In genomic region chr4:76450351-76451018, GRCm38 (mm10) we compare ENCODE assay signal across 8 mouse cellular contexts.
DNase-seq lines count a peak whose midpoint lies in the region; ATAC-seq lines count a peak whose summit lies in the region.

No protein-coding gene starts in this region.

- H3K4me2 ChIP-seq in hindbrain, embryonic 16.5 days (ENCODE audit: low read length) = peak overlapping the region; percentile 82
- H3K4me2 ChIP-seq in limb, embryonic 15.5 days = peak overlapping the region; percentile 75
- peak overlapping the region; percentile 68 for H3K4me2 ChIP-seq in midbrain, embryonic 16.5 days (ENCODE audit: low read length)

- H3K4me3 ChIP-seq in hindbrain, embryonic 16.5 days (ENCODE audit: low read length) = peak overlapping the region; percentile 98
- peak overlapping the region; percentile 90 for H3K4me3 ChIP-seq in limb, embryonic 15.5 days
- H3K4me3 ChIP-seq in midbrain, embryonic 16.5 days (ENCODE audit: low read depth, low read length) = peak overlapping the region; percentile 92

- no peaks in the 10 kb centered on the region for H3K9me3 ChIP-seq in hindbrain, embryonic 16.5 days (ENCODE audit: control insufficient read depth, low read length)
- no peaks in the 10 kb centered on the region for H3K9me3 ChIP-seq in limb, embryonic 15.5 days
- H3K9me3 ChIP-seq in midbrain, embryonic 16.5 days (replicated peaks; ENCODE audit: control insufficient read depth, low read length, poor library complexity, severe bottlenecking) = no peaks in the 10 kb centered on the region

- peak; percentile 80 for ATAC-seq in hindbrain, embryonic 16.5 days
- peak; percentile 75 for ATAC-seq in limb, embryonic 15.5 days (ENCODE audit: insufficient number of reproducible peaks, low FRiP score, low TSS enrichment, low read depth)
- peak; percentile 86 for ATAC-seq in midbrain, embryonic 16.5 days

- H3K27me3 ChIP-seq in hindbrain, embryonic 16.5 days (replicated peaks; ENCODE audit: control insufficient read depth, insufficient read depth, low read length) = no peaks in the 10 kb centered on the region
- H3K27me3 ChIP-seq in limb, embryonic 15.5 days = no peaks in the 10 kb centered on the region
- no peaks in the 10 kb centered on the region for H3K27me3 ChIP-seq in midbrain, embryonic 16.5 days (ENCODE audit: control insufficient read depth, insufficient read depth, low read depth, low read length)

- H3K9ac ChIP-seq in hindbrain, embryonic 16.5 days (ENCODE audit: low read depth, low read length) = peak overlapping the region; percentile 95
- peak overlapping the region; percentile 97 for H3K9ac ChIP-seq in limb, embryonic 15.5 days
- peak overlapping the region; percentile 96 for H3K9ac ChIP-seq in midbrain, embryonic 16.5 days (ENCODE audit: low read depth, low read length)

- H3K27ac ChIP-seq in hindbrain, embryonic 16.5 days (ENCODE audit: low read depth, low read length) = peak overlapping the region; percentile 97
- peak overlapping the region; percentile 97 for H3K27ac ChIP-seq in limb, embryonic 15.5 days
- H3K27ac ChIP-seq in midbrain, embryonic 16.5 days (ENCODE audit: low read length) = peak overlapping the region; percentile 97

- under 1% methylated on average over 34 of the region's 34 CpGs for WGBS in hindbrain, embryonic 16.5 days
- WGBS in limb, embryonic 15.5 days = under 1% methylated on average over 31 of the region's 34 CpGs
- under 1% methylated on average over 31 of the region's 34 CpGs for WGBS in midbrain, embryonic 16.5 days

- peak; percentile 53 for DNase-seq in adrenal gland, adult 8-10 months
- peak; percentile 85 to 86 for DNase-seq in cerebellum, postnatal 10 days
- DNase-seq in frontal cortex, postnatal 14 days (ENCODE audit: low spot score in 2 of 2) = peak; percentile 27 to 39
- DNase-seq in testis, postnatal 14 days (ENCODE audit: low spot score) = peak; percentile 49
- no peak for DNase-seq in spleen, postnatal 36 days (ENCODE audit: low spot score in 2 of 2)

- H3K4me1 ChIP-seq in hindbrain, embryonic 16.5 days (ENCODE audit: control insufficient read depth, insufficient read depth, low read depth, low read length) = no peaks in the 10 kb centered on the region; the same call in 1 of the 2 replicates
- 0 out of 2 replicates have a peak, but pooled peaks cover 6% of the 10 kb centered on the region for H3K4me1 ChIP-seq in limb, embryonic 15.5 days
- peaks cover 9% of the 10 kb centered on the region; the same call in 1 of the 2 replicates for H3K4me1 ChIP-seq in midbrain, embryonic 16.5 days (ENCODE audit: control insufficient read depth, insufficient read depth, low read length)

- H3K36me3 ChIP-seq in hindbrain, embryonic 16.5 days (ENCODE audit: control insufficient read depth, insufficient read depth, low read length) = no peaks in the 10 kb centered on the region
- no peaks in the 10 kb centered on the region for H3K36me3 ChIP-seq in limb, embryonic 15.5 days
- no peaks in the 10 kb centered on the region for H3K36me3 ChIP-seq in midbrain, embryonic 16.5 days (ENCODE audit: control insufficient read depth, insufficient read depth, low read length)

Comparison
In these comparisons a context has a peak if more than half of its experiments do, and no peak if none do; other contexts are left out.
1. DNase-seq: peak in adrenal gland, adult 8-10 months (single experiment), cerebellum, postnatal 10 days (2 of 2), frontal cortex, postnatal 14 days (2 of 2) and testis, postnatal 14 days (single experiment); none in spleen, postnatal 36 days (0 of 2).
2. Peak in every context shown above with its lines, with median percentiles within 50 percentile points of each other: ATAC-seq, H3K27ac ChIP-seq, H3K4me2 ChIP-seq, H3K4me3 ChIP-seq and H3K9ac ChIP-seq.